Mouse (Mus musculus) stomach, embryonic 15.5 days (tissue): ENCODE data around the gene Naip5. TPM values are rescaled to one million over a fixed set of nuclear protein-coding genes. Genes with fewer than 3 reads are reported as not detected.
"Not testable (repeated sequence)": the region's sequence is repeated elsewhere in the genome, so short reads cannot be mapped to it uniquely, and the experiment has no call there.

Experiments used
- ATAC-seq: fragments of 200-750 bp; cut with Nextera tagmentation; 2 replicates; pipeline ENCODE4 v1.8.0; 2017; ENCODE audit warnings: low read depth, moderate number of reproducible peaks, moderate TSS enrichment; ENCODE audit not compliant: insufficient read depth, low FRiP score
- H3K27ac ChIP-seq: fragments of 300-500 bp; sonication (generic); 2 replicates; pipeline ENCODE4 v1.5.1; 2015; ENCODE audit warnings: mild to moderate bottlenecking, inconsistent platforms
- H3K27me3 ChIP-seq: fragments of 300-500 bp; sonication (generic); replicated peaks from 2 replicates; pipeline ENCODE4 v1.6.1; 2015; ENCODE audit warnings: inconsistent platforms
- H3K36me3 ChIP-seq: fragments of 300-500 bp; sonication (generic); 2 replicates; pipeline ENCODE4 v1.6.1; 2015; ENCODE audit warnings: inconsistent platforms
- H3K4me1 ChIP-seq: fragments of 300-500 bp; sonication (generic); 2 replicates; pipeline ENCODE4 v1.6.1; 2015; ENCODE audit warnings: inconsistent platforms
- H3K4me2 ChIP-seq: fragments of 300-500 bp; sonication (generic); 2 replicates; pipeline ENCODE4 v1.6.1; 2015; ENCODE audit warnings: mild to moderate bottlenecking, inconsistent platforms
- H3K4me3 ChIP-seq: fragments of 300-500 bp; sonication (generic); replicated peaks from 2 replicates; pipeline ENCODE4 v1.5.1; 2015; ENCODE audit warnings: inconsistent platforms
- H3K9ac ChIP-seq: fragments of 300-500 bp; sonication (generic); 2 replicates; pipeline ENCODE4 v1.6.1; 2015; ENCODE audit warnings: inconsistent platforms
- H3K9me3 ChIP-seq: fragments of 300-500 bp; sonication (generic); 2 replicates; pipeline ENCODE4 v1.6.1; 2016; ENCODE audit warnings: inconsistent platforms
- WGBS: fragments of 180-500 bp; shearing (Covaris S2); methylation state at CpG from one replicate; pipeline ENCODE4 v1.1.7; 2015; 5-methylcytosine and 5-hydroxymethylcytosine counted together
- polyA plus RNA-seq: library from polyadenylated mRNA; unstranded; fragments of >200 nt; fragmentation: Nextera tagmentation; extraction: Ambion mirVana; gene quantifications from 2 replicates; pipeline ENCODE4 v1.2.1, GENCODE M21; 2015

Gene Naip5
- polyA plus RNA-seq, 1 experiment from 2014 or later: 2.1 TPM

GRCm38 (mm10) chr13:100200778-100201177 is 45.3 kb downstream of the Naip5 start:
- Histone ChIP-seq H3K4me2 (no peak overlapping the region), H3K27me3 (no peaks in the 10 kb centered on the region), H3K4me3 (no peak overlapping the region), H3K9me3 (no peaks in the 10 kb centered on the region), H3K4me1 (no peaks in the 10 kb centered on the region), H3K36me3 (no peaks in the 10 kb centered on the region), H3K9ac (no peak overlapping the region), H3K27ac (no peak overlapping the region)
- no peak for ATAC-seq

GRCm38 (mm10) chr13:100195421-100195820 is 50.7 kb downstream of the Naip5 start:
- Histone ChIP-seq H3K9ac (no peak overlapping the region), H3K36me3 (no peaks in the 10 kb centered on the region), H3K27ac (no peak overlapping the region), H3K9me3 (no peaks in the 10 kb centered on the region), H3K27me3 (no peaks in the 10 kb centered on the region), H3K4me3 (no peak overlapping the region), H3K4me1 (no peaks in the 10 kb centered on the region), H3K4me2 (no peak overlapping the region)
- WGBS: 68% methylated on average over 3 of the region's 3 CpGs
- ATAC-seq: no peak

GRCm38 (mm10) chr13:100183111-100183510 is 63.0 kb downstream of the Naip5 start:
- H3K27me3 ChIP-seq, H3K27ac ChIP-seq, H3K36me3 ChIP-seq, H3K9me3 ChIP-seq, ATAC-seq, H3K9ac ChIP-seq, H3K4me3 ChIP-seq, H3K4me2 ChIP-seq, H3K4me1 ChIP-seq: not testable (repeated sequence)

GRCm38 (mm10) chr13:100174360-100174759 is 71.8 kb downstream of the Naip5 start:
- whole genome bisulfite sequencing: 69% methylated on average over 4 of the region's 5 CpGs
- H3K4me1 ChIP-seq, H3K27me3 ChIP-seq, H3K27ac ChIP-seq, H3K36me3 ChIP-seq, H3K4me2 ChIP-seq, H3K9ac ChIP-seq, H3K4me3 ChIP-seq, H3K9me3 ChIP-seq, ATAC-seq: not testable (repeated sequence)

GRCm38 (mm10) chr13:100166378-100166777 is 79.7 kb downstream of the Naip5 start:
- not testable (repeated sequence) for H3K36me3 ChIP-seq, H3K27me3 ChIP-seq, H3K4me3 ChIP-seq, H3K4me1 ChIP-seq, H3K9ac ChIP-seq, H3K9me3 ChIP-seq, H3K4me2 ChIP-seq, H3K27ac ChIP-seq, ATAC-seq
- WGBS: 75% methylated on average over 2 of the region's 2 CpGs

GRCm38 (mm10) chr13:100162467-100162866 is 83.7 kb downstream of the Naip5 start:
- H3K27ac ChIP-seq, H3K9me3 ChIP-seq, H3K4me3 ChIP-seq, ATAC-seq, H3K4me1 ChIP-seq, H3K9ac ChIP-seq, H3K4me2 ChIP-seq, H3K27me3 ChIP-seq, H3K36me3 ChIP-seq: not testable (repeated sequence)

Other genes starting within 250 kb of the Naip5 start
- 47.6 and 56.9 TPM in 2 replicates for gene Mccc2, start 230.7 kb downstream of the Naip5 start, polyA plus RNA-seq
- gene Bdp1, start 142.3 kb downstream of the Naip5 start, polyA plus RNA-seq: 31.0 and 32.5 TPM in 2 replicates
- gene Serf1, start 138.3 kb downstream of the Naip5 start, polyA plus RNA-seq: 144 and 153 TPM in 2 replicates
- gene Smn1, start 121.5 kb downstream of the Naip5 start, polyA plus RNA-seq: 45.0 and 45.7 TPM in 2 replicates
- 1.7 and 2.0 TPM in 2 replicates for gene Naip2, start 44.2 kb downstream of the Naip5 start, polyA plus RNA-seq
- gene Naip6, start 71.4 kb upstream of the Naip5 start, polyA plus RNA-seq: 2.1 and 2.3 TPM in 2 replicates
- gene Naip1, start 206.5 kb upstream of the Naip5 start, polyA plus RNA-seq: 0.82 and 1.4 TPM in 2 replicates
- 62.0 and 66.9 TPM in 2 replicates for gene Gtf2h2, start 246.3 kb upstream of the Naip5 start, polyA plus RNA-seq